12 mouse cellular contexts compared by ENCODE assay signal in the genomic region with DNA sequence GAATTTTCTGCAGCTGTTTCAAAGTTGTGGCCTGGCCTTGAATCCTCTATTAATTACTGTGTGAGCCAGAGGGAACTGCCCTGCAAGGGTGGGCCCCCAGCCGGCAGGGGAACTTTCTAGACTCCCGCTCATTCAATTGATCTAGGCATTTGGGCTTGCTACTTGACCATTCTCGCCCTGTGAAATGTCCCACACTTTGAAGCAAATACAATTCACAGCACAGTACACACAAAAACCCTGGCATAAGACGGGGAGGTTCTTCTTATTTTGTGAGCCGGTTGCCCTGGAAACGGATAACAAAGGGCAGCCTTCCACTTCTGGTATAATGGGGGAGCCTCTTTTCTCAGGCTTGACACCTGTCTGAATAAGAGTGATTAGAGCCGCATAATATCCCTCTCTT. TPM values are rescaled to one million over a fixed set of nuclear protein-coding genes. Genes with fewer than 3 reads are reported as not detected.
A peak's percentile ranks its signal among the peaks of the same experiment; 100 is the strongest.
DNase-seq lines count a peak whose midpoint lies in the region; ATAC-seq lines count a peak whose summit lies in the region.
"Had no signal": no experiment of that assay in that cellular context is flagged by ENCODE, and none has a peak within 500 bp of the region (broad histone marks: within the 10 kb centered on the region; RNA-seq: fewer than 3 reads in every experiment).

No protein-coding gene starts in this region.

- no peaks in the 10 kb centered on the region for H3K27me3 ChIP-seq in embryonic facial prominence, embryonic 11.5 days (ENCODE audit: control insufficient read depth, insufficient read depth, low read length)
- H3K27me3 ChIP-seq in hindbrain, embryonic 12.5 days: no peaks in the 10 kb centered on the region
- no peaks in the 10 kb centered on the region for H3K27me3 ChIP-seq in midbrain, embryonic 16.5 days (ENCODE audit: control insufficient read depth, insufficient read depth, low read depth, low read length)
- H3K27me3 ChIP-seq in heart, embryonic 10.5 days (ENCODE audit: insufficient read depth, poor library complexity, severe bottlenecking): no peaks in the 10 kb centered on the region
- no peaks in the 10 kb centered on the region for H3K27me3 ChIP-seq in limb, embryonic 10.5 days (ENCODE audit: low read depth, poor library complexity, severe bottlenecking)
- no peaks in the 10 kb centered on the region for H3K27me3 ChIP-seq in heart, embryonic 12.5 days (replicated peaks)

- H3K9ac ChIP-seq in embryonic facial prominence, embryonic 11.5 days (replicated peaks; ENCODE audit: low read length): no peak overlapping the region
- H3K9ac ChIP-seq in hindbrain, embryonic 12.5 days: no peak overlapping the region
- H3K9ac ChIP-seq in midbrain, embryonic 16.5 days (ENCODE audit: low read depth, low read length): no peak overlapping the region
- no peak overlapping the region for H3K9ac ChIP-seq in heart, embryonic 12.5 days

- peak; percentile 37; the same call in 1 of the 2 replicates for ATAC-seq in embryonic facial prominence, embryonic 11.5 days (replicated peaks; ENCODE audit: insufficient number of reproducible peaks, low FRiP score, low TSS enrichment, low read depth)
- ATAC-seq in hindbrain, embryonic 12.5 days (ENCODE audit: low FRiP score): peak; percentile 57
- peak; percentile 43 for ATAC-seq in midbrain, embryonic 16.5 days
- ATAC-seq in heart, embryonic 12.5 days (ENCODE audit: insufficient number of reproducible peaks, low FRiP score): no peak
- ATAC-seq: CD4-positive, CD25-positive, alpha-beta regulatory T cell, adult 4 months had no signal

- WGBS in embryonic facial prominence, embryonic 11.5 days: 64% methylated on average over 7 of the region's 7 CpGs
- 24% methylated on average over 7 of the region's 7 CpGs for WGBS in hindbrain, embryonic 12.5 days
- WGBS in midbrain, embryonic 16.5 days: 14% methylated on average over 7 of the region's 7 CpGs
- 70% methylated on average over 7 of the region's 7 CpGs for WGBS in heart, embryonic 10.5 days
- WGBS in limb, embryonic 10.5 days: 80% methylated on average over 7 of the region's 7 CpGs
- 66% methylated on average over 7 of the region's 7 CpGs for WGBS in heart, embryonic 12.5 days

- peaks cover 6% of the 10 kb centered on the region; the same call in 1 of the 2 replicates for H3K4me1 ChIP-seq in embryonic facial prominence, embryonic 11.5 days (ENCODE audit: control insufficient read depth, insufficient read depth, low read length)
- peaks cover 94% of the 10 kb centered on the region for H3K4me1 ChIP-seq in hindbrain, embryonic 12.5 days
- peaks cover 74% of the 10 kb centered on the region for H3K4me1 ChIP-seq in midbrain, embryonic 16.5 days (ENCODE audit: control insufficient read depth, insufficient read depth, low read length)
- H3K4me1 ChIP-seq in heart, embryonic 10.5 days: peaks cover 53% of the 10 kb centered on the region
- peaks cover 57% of the 10 kb centered on the region for H3K4me1 ChIP-seq in limb, embryonic 10.5 days
- H3K4me1 ChIP-seq in heart, embryonic 12.5 days (replicated peaks): peaks cover 55% of the 10 kb centered on the region

- H3K4me2 ChIP-seq in embryonic facial prominence, embryonic 11.5 days (ENCODE audit: low read depth, low read length): no peak overlapping the region
- no peak overlapping the region for H3K4me2 ChIP-seq in hindbrain, embryonic 12.5 days (replicated peaks)
- peak overlapping the region; percentile 22; the same call in 1 of the 2 replicates for H3K4me2 ChIP-seq in midbrain, embryonic 16.5 days (ENCODE audit: low read length)
- H3K4me2 ChIP-seq in heart, embryonic 12.5 days: no peak overlapping the region

- H3K9me3 ChIP-seq in embryonic facial prominence, embryonic 11.5 days (replicated peaks; ENCODE audit: control insufficient read depth, low read length): no peaks in the 10 kb centered on the region
- no peaks in the 10 kb centered on the region for H3K9me3 ChIP-seq in hindbrain, embryonic 12.5 days (replicated peaks)
- H3K9me3 ChIP-seq in midbrain, embryonic 16.5 days (replicated peaks; ENCODE audit: control insufficient read depth, low read length, poor library complexity, severe bottlenecking): no peaks in the 10 kb centered on the region
- H3K9me3 ChIP-seq in heart, embryonic 10.5 days: no peaks in the 10 kb centered on the region
- no peaks in the 10 kb centered on the region for H3K9me3 ChIP-seq in limb, embryonic 10.5 days (replicated peaks)
- H3K9me3 ChIP-seq in heart, embryonic 12.5 days (replicated peaks): no peaks in the 10 kb centered on the region

- DNase-seq in ZHBTc4 (ENCODE audit: low read depth, low spot score): peak; percentile 47
- peak; percentile 73 for DNase-seq in embryonic facial prominence, embryonic 11.5 days (ENCODE audit: low spot score)
- DNase-seq in heart, embryonic 10.5 days (ENCODE audit: low spot score): no peak
- DNase-seq in thymus, postnatal 14 days: no peak
- DNase-seq in limb, embryonic 10.5 days (ENCODE audit: low spot score): no peak
- DNase-seq: cerebellum, postnatal 10 days; gastrocnemius, postnatal 25 days; kidney, postnatal 14 days had no signal

- H3K36me3 ChIP-seq in embryonic facial prominence, embryonic 11.5 days (replicated peaks; ENCODE audit: control insufficient read depth, insufficient read depth, low read depth, low read length): no peaks in the 10 kb centered on the region; the same call in 1 of the 2 replicates
- peaks cover 32% of the 10 kb centered on the region for H3K36me3 ChIP-seq in hindbrain, embryonic 12.5 days
- H3K36me3 ChIP-seq in midbrain, embryonic 16.5 days (ENCODE audit: control insufficient read depth, insufficient read depth, low read length): peaks cover 13% of the 10 kb centered on the region
- peaks cover 43% of the 10 kb centered on the region for H3K36me3 ChIP-seq in heart, embryonic 10.5 days
- H3K36me3 ChIP-seq in limb, embryonic 10.5 days: peaks cover 55% of the 10 kb centered on the region
- peaks cover 40% of the 10 kb centered on the region for H3K36me3 ChIP-seq in heart, embryonic 12.5 days

- no peak overlapping the region for H3K4me3 ChIP-seq in embryonic facial prominence, embryonic 11.5 days (ENCODE audit: low read depth, low read length)
- H3K4me3 ChIP-seq in hindbrain, embryonic 12.5 days: no peak overlapping the region
- H3K4me3 ChIP-seq in midbrain, embryonic 16.5 days (ENCODE audit: low read depth, low read length): no peak overlapping the region
- no peak overlapping the region for H3K4me3 ChIP-seq in heart, embryonic 10.5 days
- H3K4me3 ChIP-seq in limb, embryonic 10.5 days: no peak overlapping the region
- no peak overlapping the region for H3K4me3 ChIP-seq in heart, embryonic 12.5 days

- no peak overlapping the region for H3K27ac ChIP-seq in embryonic facial prominence, embryonic 11.5 days (replicated peaks; ENCODE audit: low read depth, low read length)
- peak overlapping the region; percentile 64 for H3K27ac ChIP-seq in hindbrain, embryonic 12.5 days
- peak overlapping the region; percentile 43 for H3K27ac ChIP-seq in midbrain, embryonic 16.5 days (ENCODE audit: low read length)
- no peak overlapping the region for H3K27ac ChIP-seq in heart, embryonic 10.5 days
- no peak overlapping the region for H3K27ac ChIP-seq in limb, embryonic 10.5 days
- H3K27ac ChIP-seq in heart, embryonic 12.5 days (ENCODE audit: poor library complexity, severe bottlenecking): no peak overlapping the region; the same call in 1 of the 2 replicates

RNA-seq across cellular contexts. Expression of gene Enc1, which starts 11.6 kb away (rescaled TPM):
- 8.3 and 10.5 TPM in 2 replicates for polyA plus RNA-seq in embryonic facial prominence, embryonic 11.5 days (2014; fragmentation: Nextera tagmentation; extraction: Ambion mirVana)
- 28.8 and 29.1 TPM in 2 replicates for polyA plus RNA-seq in hindbrain, embryonic 12.5 days (2016; fragmentation: Nextera tagmentation; extraction: Ambion mirVana)
- polyA plus RNA-seq in midbrain, embryonic 16.5 days (2015; fragmentation: Nextera tagmentation; extraction: Ambion mirVana): 103 and 119 TPM in 2 replicates
- 3.9 and 4.2 TPM in 2 replicates for polyA plus RNA-seq in heart, embryonic 10.5 days (2016; fragmentation: Nextera tagmentation; extraction: Ambion mirVana)
- polyA plus RNA-seq in limb, embryonic 10.5 days (2016; fragmentation: Nextera tagmentation; extraction: Ambion mirVana): 2.5 and 4.3 TPM in 2 replicates
- 4.5 and 5.7 TPM in 2 replicates for polyA plus RNA-seq in heart, embryonic 12.5 days (2016; fragmentation: Nextera tagmentation; extraction: Ambion mirVana)

RNA-seq across cellular contexts. Expression of gene Hexb, which starts 54.3 kb away (rescaled TPM):
- 25.9 and 28.3 TPM in 2 replicates for polyA plus RNA-seq in embryonic facial prominence, embryonic 11.5 days (2014; fragmentation: Nextera tagmentation; extraction: Ambion mirVana)
- 25.8 and 29.3 TPM in 2 replicates for polyA plus RNA-seq in hindbrain, embryonic 12.5 days (2016; fragmentation: Nextera tagmentation; extraction: Ambion mirVana)
- polyA plus RNA-seq in midbrain, embryonic 16.5 days (2015; fragmentation: Nextera tagmentation; extraction: Ambion mirVana): 40.3 and 49.8 TPM in 2 replicates
- polyA plus RNA-seq in heart, embryonic 10.5 days (2016; fragmentation: Nextera tagmentation; extraction: Ambion mirVana): 23.3 and 24.9 TPM in 2 replicates
- polyA plus RNA-seq in limb, embryonic 10.5 days (2016; fragmentation: Nextera tagmentation; extraction: Ambion mirVana): 15.2 and 18.2 TPM in 2 replicates
- 32.5 and 33.1 TPM in 2 replicates for polyA plus RNA-seq in heart, embryonic 12.5 days (2016; fragmentation: Nextera tagmentation; extraction: Ambion mirVana)

Comparison
In these comparisons a context has a peak if more than half of its experiments do, and no peak if none do; other contexts are left out.
1. DNase-seq: peak in ZHBTc4 (single experiment) and embryonic facial prominence, embryonic 11.5 days (single experiment); none in heart, embryonic 10.5 days (single experiment), thymus, postnatal 14 days (single experiment) and limb, embryonic 10.5 days (single experiment).
2. H3K27ac ChIP-seq: peak in hindbrain, embryonic 12.5 days (single experiment) and midbrain, embryonic 16.5 days (single experiment); none in embryonic facial prominence, embryonic 11.5 days (single experiment), heart, embryonic 10.5 days (single experiment), limb, embryonic 10.5 days (single experiment) and heart, embryonic 12.5 days (single experiment).